Mouse (Mus musculus) heart, embryonic 11.5 days (tissue): Measurements from ENCODE around the gene Flot2. TPM values are rescaled to one million over a fixed set of nuclear protein-coding genes. Genes with fewer than 3 reads are reported as not detected.
A peak's percentile ranks its signal among the peaks of the same experiment; 100 is the strongest.

Source experiments
- ATAC-seq: fragments of 200-750 bp; cut with Nextera tagmentation; replicated peaks from 2 replicates; pipeline ENCODE4 v1.8.0; 2017; ENCODE audit warnings: moderate library complexity; ENCODE audit not compliant: insufficient number of reproducible peaks, low FRiP score, low TSS enrichment
- H3K27ac ChIP-seq: fragments of 300-500 bp; sonication (generic); 2 replicates; pipeline ENCODE4 v1.5.1; 2014; ENCODE audit warnings: mild to moderate bottlenecking, low read depth, low read length
- H3K27me3 ChIP-seq: fragments of 300-500 bp; sonication (generic); 2 replicates; pipeline ENCODE4 v1.6.1; 2014; ENCODE audit warnings: mild to moderate bottlenecking, low read length, mixed read lengths; ENCODE audit not compliant: control insufficient read depth, insufficient read depth
- H3K36me3 ChIP-seq: fragments of 300-500 bp; sonication (generic); 2 replicates; pipeline ENCODE4 v1.6.1; 2014; ENCODE audit warnings: mild to moderate bottlenecking, low read length, moderate library complexity, mixed read lengths; ENCODE audit not compliant: control insufficient read depth, insufficient read depth
- H3K4me1 ChIP-seq: fragments of 300-500 bp; sonication (generic); 2 replicates; pipeline ENCODE4 v1.6.1; 2014; ENCODE audit warnings: low read length; ENCODE audit not compliant: control insufficient read depth, insufficient read depth
- H3K4me2 ChIP-seq: fragments of 300-500 bp; sonication (generic); 2 replicates; pipeline ENCODE4 v1.6.1; 2014; ENCODE audit warnings: mild to moderate bottlenecking, moderate library complexity
- H3K4me3 ChIP-seq: fragments of 300-500 bp; sonication (generic); 2 replicates; pipeline ENCODE4 v1.5.1; 2014; ENCODE audit warnings: low read depth, low read length
- H3K9ac ChIP-seq: fragments of 300-500 bp; sonication (generic); 2 replicates; pipeline ENCODE4 v1.6.1; 2014; ENCODE audit warnings: mild to moderate bottlenecking, low read depth, low read length, moderate library complexity
- H3K9me3 ChIP-seq: fragments of 300-500 bp; sonication (generic); replicated peaks from 2 replicates; pipeline ENCODE4 v1.6.1; 2016; ENCODE audit warnings: low read length; ENCODE audit not compliant: control insufficient read depth
- WGBS: fragments of 180-500 bp; shearing (Covaris S2); extraction: QIAGEN DNeasy Blood & Tissue Kit; methylation state at CpG from one replicate; pipeline ENCODE4 v1.1.7; 2014; ENCODE audit not compliant: insufficient replicate concordance; 5-methylcytosine and 5-hydroxymethylcytosine counted together
- microRNA counts: library from miRNA; unstranded; fragments of <30 nt; microRNA quantifications from one replicate; lab custom pipeline; 2015
- microRNA-seq: library from miRNA; unstranded; fragments of <30 nt; microRNA quantifications from one replicate; pipeline ENCODE4, GENCODE M21; 2016; ENCODE audit warnings: borderline number of aligned reads
- polyA plus RNA-seq: library from polyadenylated mRNA; unstranded; fragments of >200 nt; fragmentation: Nextera tagmentation; extraction: Ambion mirVana; gene quantifications from 2 replicates; pipeline ENCODE4 v1.2.1, GENCODE M21; 2014

The Flot2 gene
- polyA plus RNA-seq, 1 experiment from 2014 or later, result 62.0 TPM

- no peaks in the 10 kb centered on the region for H3K9me3 ChIP-seq
- 83% methylated on average over 11 of the region's 11 CpGs for WGBS
- peaks cover 6% of the 10 kb centered on the region; the same call in 1 of the 2 replicates for H3K36me3 ChIP-seq
- no peak overlapping the region for H3K9ac ChIP-seq
- ATAC-seq, result no peak
- H3K27ac ChIP-seq, result peak overlapping the region; percentile 41; the same call in 1 of the 2 replicates
- H3K27me3 ChIP-seq, result no peaks in the 10 kb centered on the region
- peaks cover 17% of the 10 kb centered on the region for H3K4me1 ChIP-seq
- H3K4me2 ChIP-seq, result no peak overlapping the region
- no peak overlapping the region for H3K4me3 ChIP-seq
These were observed 63.0 kb downstream of the Flot2 start for GRCm38 (mm10) chr11:78100746-78101145.

GRCm38 (mm10) chr11:78102142-78102541 lies 64.4 kb downstream of the Flot2 start:
- Histone ChIP-seq H3K9ac (no peak overlapping the region), H3K4me2 (no peak overlapping the region), H3K27ac (no peak overlapping the region), H3K36me3 (peaks cover 6% of the 10 kb centered on the region), H3K27me3 (no peaks in the 10 kb centered on the region), H3K9me3 (no peaks in the 10 kb centered on the region), H3K4me1 (peaks cover 9% of the 10 kb centered on the region), H3K4me3 (no peak overlapping the region)
- WGBS, result 75% methylated on average over 5 of the region's 5 CpGs
- no peak for ATAC-seq

GRCm38 (mm10) chr11:78102958-78103747 lies 65.4 kb downstream of the Flot2 start:
- no peak overlapping the region for H3K9ac ChIP-seq
- no peaks in the 10 kb centered on the region for H3K27me3 ChIP-seq
- no peaks in the 10 kb centered on the region for H3K9me3 ChIP-seq
- WGBS, result 56% methylated on average over 5 of the region's 5 CpGs
- no peak overlapping the region for H3K4me3 ChIP-seq
- H3K4me2 ChIP-seq, result no peak overlapping the region
- no peak overlapping the region for H3K27ac ChIP-seq
- no peak for ATAC-seq
- H3K36me3 ChIP-seq, result peaks cover 8% of the 10 kb centered on the region
- H3K4me1 ChIP-seq, result peaks cover 6% of the 10 kb centered on the region

GRCm38 (mm10) chr11:78104501-78104900 lies 66.8 kb downstream of the Flot2 start:
- no peak overlapping the region for H3K9ac ChIP-seq
- 87% methylated on average over 5 of the region's 5 CpGs for WGBS
- ATAC-seq, result no peak
- H3K36me3 ChIP-seq, result peaks cover 8% of the 10 kb centered on the region
- H3K4me2 ChIP-seq, result no peak overlapping the region
- H3K27me3 ChIP-seq, result no peaks in the 10 kb centered on the region
- H3K27ac ChIP-seq, result no peak overlapping the region
- peaks cover 6% of the 10 kb centered on the region for H3K4me1 ChIP-seq
- H3K4me3 ChIP-seq, result no peak overlapping the region
- no peaks in the 10 kb centered on the region for H3K9me3 ChIP-seq

MicroRNA genes within 50 kb of the gene (microRNA counts, 519-probe panel; counts per million panel counts)
- 6,304 counts per million, percentile 81 among the panel's probes with 10 or more counts for microRNA mmu-miR-144 (lab: Ali Mortazavi, UCI)
- 5,112 counts per million, percentile 53 among the panel's probes with 10 or more counts for microRNA mmu-miR-451 (lab: Ali Mortazavi, UCI)

Small RNA genes within 50 kb of the gene (microRNA-seq; reads per million reads assigned to microRNA genes)
- 200 reads per million, percentile 70 among the genes with 10 or more reads in this experiment for gene Mir144
- not detected for gene Mir451a
- not detected for gene Mir451b

Other genes with a start within 250 kb of the Flot2 start
- 1.8 and 2.4 TPM in 2 replicates for gene Pipox, start 143.8 kb upstream of the Flot2 start, polyA plus RNA-seq
- 0.09 TPM in 1 of 2 replicates, not detected in the other for gene Sez6, start 107.1 kb upstream of the Flot2 start, polyA plus RNA-seq
- 9.1 and 14.2 TPM in 2 replicates for gene Phf12, start 55.2 kb upstream of the Flot2 start, polyA plus RNA-seq
- gene Dhrs13, start 5.7 kb upstream of the Flot2 start, polyA plus RNA-seq, result 12.3 and 15.8 TPM in 2 replicates
- gene Eral1, start 42.5 kb downstream of the Flot2 start, polyA plus RNA-seq, result 25.6 and 27.0 TPM in 2 replicates
- 22.4 and 26.9 TPM in 2 replicates for gene Fam222b, start 56.7 kb downstream of the Flot2 start, polyA plus RNA-seq
- gene Traf4, start 127.7 kb downstream of the Flot2 start, polyA plus RNA-seq, result 34.2 and 38.4 TPM in 2 replicates
- gene Nek8, start 138.7 kb downstream of the Flot2 start, polyA plus RNA-seq, result 9.9 and 10.6 TPM in 2 replicates
- gene Tlcd1, start 138.8 kb downstream of the Flot2 start, polyA plus RNA-seq, result 16.1 and 16.3 TPM in 2 replicates
- 1,064 and 1,178 TPM in 2 replicates for gene Rpl23a, start 145.7 kb downstream of the Flot2 start, polyA plus RNA-seq
- gene Rab34, start 150.5 kb downstream of the Flot2 start, polyA plus RNA-seq, result 62.2 and 62.5 TPM in 2 replicates
- 4.2 TPM in 2 replicates for gene Proca1, start 155.5 kb downstream of the Flot2 start, polyA plus RNA-seq
- gene Sdf2, start 207.8 kb downstream of the Flot2 start, polyA plus RNA-seq, result 50.2 and 55.1 TPM in 2 replicates
- gene Supt6, start 208.1 kb downstream of the Flot2 start, polyA plus RNA-seq, result 15.2 and 22.2 TPM in 2 replicates
- 69.4 and 86.5 TPM in 2 replicates for gene 2610507B11Rik, start 223.8 kb downstream of the Flot2 start, polyA plus RNA-seq